Mouse (Mus musculus) hindbrain, embryonic 10.5 days (tissue): ENCODE measurements at regions not wholly inside any gene's neighbourhood (a gene's known extent, or its start where the extent isn't known, plus 50 kb on each side); places are given as distances from the start of the nearest gene placed in this dataset.
"Not testable (repeated sequence)": the region's sequence is repeated elsewhere in the genome, so short reads cannot be mapped to it uniquely, and the experiment has no call there.

Experiments used
- DNase-seq: peaks from one replicate; pipeline ENCODE4 v3.0.0-alpha.2; 2017; ENCODE audit warnings: low spot score
- H3K27ac ChIP-seq: fragments of 300-500 bp; sonication (generic); 2 replicates; pipeline ENCODE4 v1.5.1; 2016; ENCODE audit warnings: mild to moderate bottlenecking, moderate library complexity
- H3K27me3 ChIP-seq: fragments of 300-500 bp; sonication (generic); 2 replicates; pipeline ENCODE4 v1.6.1; 2016; ENCODE audit warnings: mild to moderate bottlenecking; ENCODE audit not compliant: poor library complexity, insufficient read depth, severe bottlenecking
- H3K36me3 ChIP-seq: fragments of 300-500 bp; sonication (generic); 2 replicates; pipeline ENCODE4 v1.6.1; 2016; ENCODE audit warnings: mild to moderate bottlenecking, moderate library complexity
- H3K4me1 ChIP-seq: fragments of 300-500 bp; sonication (generic); replicated peaks from 2 replicates; pipeline ENCODE4 v1.6.1; 2016; ENCODE audit warnings: mild to moderate bottlenecking
- H3K4me3 ChIP-seq: fragments of 300-500 bp; sonication (generic); 2 replicates; pipeline ENCODE4 v1.5.1; 2016; ENCODE audit warnings: mild to moderate bottlenecking, moderate library complexity
- H3K9me3 ChIP-seq: fragments of 300-500 bp; sonication (generic); 2 replicates; pipeline ENCODE4 v1.6.1; 2016; ENCODE audit warnings: mild to moderate bottlenecking, moderate library complexity
- WGBS: fragments of 180-500 bp; shearing (Covaris S2); methylation state at CpG from one replicate; pipeline ENCODE4 v1.1.7; 2016; 5-methylcytosine and 5-hydroxymethylcytosine counted together

DNA sequence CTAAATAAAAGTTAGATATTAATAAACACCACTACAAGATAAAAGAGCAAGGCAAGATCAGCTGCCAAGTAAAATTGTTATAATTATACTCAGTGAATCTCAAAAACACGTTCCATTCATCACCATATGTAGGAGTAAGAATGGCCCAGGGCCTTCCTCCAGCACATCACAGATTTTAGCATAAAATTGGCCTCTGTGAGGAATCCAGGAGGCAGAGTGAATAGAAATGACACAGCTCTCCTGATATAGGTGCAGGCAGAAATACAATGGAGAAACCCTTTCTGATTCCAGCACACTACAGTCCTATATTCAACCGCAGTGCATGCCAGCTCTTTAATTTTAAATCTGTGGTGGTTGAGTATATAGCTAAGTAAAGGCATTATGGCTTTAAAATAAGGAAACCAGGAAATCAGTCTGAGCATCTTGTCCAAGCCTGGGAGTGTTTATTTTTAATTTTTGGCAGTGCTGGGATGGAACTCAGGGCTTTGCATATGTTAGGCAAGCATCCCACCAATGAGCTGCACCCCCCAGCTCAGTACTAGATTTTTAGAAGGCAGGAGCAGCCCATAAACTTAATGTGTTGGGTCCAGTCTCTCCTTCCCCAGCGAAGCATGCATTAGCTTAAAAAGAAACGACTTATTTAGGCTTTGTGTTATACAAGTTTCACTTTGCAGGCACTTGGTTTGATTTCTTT is 158.3 kb upstream of the Ptprz1 start:
- Histone ChIP-seq H3K27ac (no peak overlapping the region), H3K9me3 (no peaks in the 10 kb centered on the region), H3K4me3 (no peak overlapping the region), H3K4me1 (peaks cover 9% of the 10 kb centered on the region; the same call in 1 of the 2 replicates), H3K36me3 (no peaks in the 10 kb centered on the region), H3K27me3 (no peaks in the 10 kb centered on the region)
- DNase-seq, result no peak
- WGBS, result 90% methylated on average over 4 of the region's 4 CpGs

DNA sequence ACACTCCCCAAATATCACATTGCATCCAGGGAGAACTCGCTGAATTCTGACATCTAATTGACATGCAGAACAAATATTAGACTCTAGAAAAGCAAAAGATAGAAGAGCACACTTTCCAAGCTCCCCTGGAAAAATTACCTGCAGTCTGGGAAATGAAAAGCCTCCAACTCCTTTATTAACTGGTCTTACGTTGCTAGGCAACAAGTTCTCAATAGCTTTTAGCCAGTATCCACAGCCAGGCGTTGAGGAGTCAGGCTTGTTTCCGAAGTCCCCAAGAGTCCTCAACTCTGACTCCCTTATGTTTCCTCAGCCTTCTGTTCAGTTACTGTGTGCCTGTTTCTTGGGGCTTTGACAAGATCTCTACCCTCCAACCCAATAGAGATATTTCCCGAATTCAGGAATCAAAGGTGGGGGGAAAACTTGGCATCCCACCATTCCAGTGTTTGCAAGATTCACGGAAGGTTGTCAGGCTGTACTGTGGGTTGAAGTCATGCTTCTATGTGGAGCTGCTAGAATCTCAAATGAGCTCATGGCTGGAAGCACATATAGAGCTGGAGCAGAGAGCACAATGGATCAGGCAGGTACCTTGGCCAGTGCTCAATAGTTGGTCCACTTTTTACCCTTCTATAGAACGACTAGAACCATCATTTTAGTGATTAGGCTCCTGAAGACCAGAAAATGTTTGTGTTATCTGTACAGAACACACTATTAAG is 159.0 kb upstream of the Ptprz1 start:
- no peaks in the 10 kb centered on the region for H3K27me3 ChIP-seq
- 62% methylated on average over 7 of the region's 7 CpGs for WGBS
- no peak overlapping the region for H3K4me3 ChIP-seq
- H3K9me3 ChIP-seq, result no peaks in the 10 kb centered on the region
- no peaks in the 10 kb centered on the region for H3K36me3 ChIP-seq
- H3K4me1 ChIP-seq, result peaks cover 9% of the 10 kb centered on the region; the same call in 1 of the 2 replicates
- H3K27ac ChIP-seq, result no peak overlapping the region
- no peak for DNase-seq

- no peaks in the 10 kb centered on the region for H3K27me3 ChIP-seq
- H3K4me3 ChIP-seq, result no peak overlapping the region
- no peaks in the 10 kb centered on the region for H3K4me1 ChIP-seq
- H3K27ac ChIP-seq, result no peak overlapping the region
- no peaks in the 10 kb centered on the region for H3K9me3 ChIP-seq
- H3K36me3 ChIP-seq, result no peaks in the 10 kb centered on the region
- no peak for DNase-seq
Measured at GRCm38 (mm10) chr6:22698187-22698586, 177.1 kb upstream of the Ptprz1 start.

DNA sequence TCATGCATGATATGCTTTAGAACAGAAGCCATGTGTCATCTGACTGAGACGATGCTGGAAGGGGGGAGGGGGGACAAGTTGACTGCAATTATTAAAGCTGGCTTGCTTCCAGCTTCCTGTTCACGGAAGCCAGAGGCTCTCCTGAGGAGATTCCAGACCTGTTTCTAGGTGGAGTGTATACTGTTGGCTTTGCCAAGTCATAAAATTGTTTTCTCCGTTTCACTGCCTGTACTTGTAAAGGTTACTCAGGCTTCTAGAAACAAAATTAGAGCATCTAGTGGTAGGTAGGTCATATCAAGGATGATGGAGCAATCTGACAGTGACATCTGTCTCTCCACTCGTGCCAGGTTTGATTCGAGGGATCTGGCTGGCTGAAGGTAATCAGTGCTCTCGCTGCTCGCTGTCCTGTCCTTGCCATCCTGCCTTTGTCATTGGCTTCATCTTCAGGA is 186.6 kb upstream of the Ptprz1 start:
- Histone ChIP-seq H3K27me3 (no peaks in the 10 kb centered on the region), H3K9me3 (no peaks in the 10 kb centered on the region), H3K36me3 (no peaks in the 10 kb centered on the region), H3K4me1 (no peaks in the 10 kb centered on the region), H3K27ac (no peak overlapping the region), H3K4me3 (no peak overlapping the region)
- 85% methylated on average over 7 of the region's 7 CpGs for WGBS
- no peak for DNase-seq

- Histone ChIP-seq H3K4me1 (peaks cover 4% of the 10 kb centered on the region; the same call in 1 of the 2 replicates), H3K27me3 (no peaks in the 10 kb centered on the region), H3K27ac (no peak overlapping the region), H3K4me3 (no peak overlapping the region), H3K9me3 (no peaks in the 10 kb centered on the region), H3K36me3 (no peaks in the 10 kb centered on the region)
- no peak for DNase-seq
- 41% methylated on average over 1 of the region's 1 CpGs for WGBS
Measured at GRCm38 (mm10) chr6:22674586-22674929, 200.7 kb upstream of the Ptprz1 start.

DNA sequence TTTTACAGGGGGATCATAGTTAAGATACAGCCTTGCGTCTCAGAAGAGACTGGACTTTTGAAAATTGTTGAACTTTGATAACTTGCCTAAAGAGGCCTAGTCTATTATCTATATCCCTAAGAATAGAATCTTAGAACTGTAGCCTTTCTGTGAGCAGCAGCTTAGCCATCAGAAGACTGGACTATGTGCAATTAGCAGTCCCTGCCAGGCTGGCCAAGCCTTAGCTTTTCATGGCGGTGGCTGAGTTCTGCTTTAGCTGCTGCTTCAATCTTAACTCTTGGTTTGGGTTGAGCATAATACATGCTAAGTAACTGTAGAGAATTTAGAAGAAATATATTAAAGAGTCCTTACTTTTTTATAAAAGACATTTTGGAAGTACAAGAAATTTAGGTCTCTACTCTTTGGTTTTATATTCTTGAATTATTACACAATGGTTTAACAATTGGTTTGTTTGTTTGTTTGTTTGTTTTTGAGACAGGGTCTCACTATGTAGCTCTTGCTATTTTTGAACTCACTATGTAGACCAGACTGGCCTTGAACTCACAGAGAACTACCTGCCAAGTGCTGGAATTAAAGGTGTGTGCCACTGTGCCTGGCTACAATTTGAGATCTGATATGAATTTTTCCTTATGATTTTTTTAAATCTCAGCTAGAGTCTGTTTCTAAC is 201.2 kb upstream of the Ptprz1 start:
- 85% methylated on average over 2 of the region's 2 CpGs for WGBS
- H3K27ac ChIP-seq, result no peak overlapping the region
- DNase-seq, result no peak

DNA sequence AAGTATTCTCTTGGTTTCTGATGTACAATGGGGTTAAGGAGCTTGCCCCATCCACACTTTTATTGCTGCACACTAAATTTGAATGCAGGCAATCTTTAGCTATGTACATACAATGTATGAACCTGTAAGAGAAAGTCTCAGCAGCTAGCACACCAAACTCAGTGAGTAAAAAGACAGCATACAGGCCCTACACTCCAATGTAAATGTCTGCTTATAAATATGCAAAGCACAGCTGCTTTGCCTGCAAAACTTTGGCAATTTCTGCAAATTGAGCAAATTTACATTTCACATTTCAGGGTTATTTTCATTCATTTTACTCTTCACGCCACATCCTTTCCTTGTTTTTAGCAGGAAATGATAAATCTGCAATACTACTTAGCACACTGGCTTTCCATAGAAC is 203.8 kb upstream of the Ptprz1 start:
- Histone ChIP-seq H3K27ac (no peak overlapping the region), H3K4me3 (no peak overlapping the region), H3K9me3 (no peaks in the 10 kb centered on the region), H3K36me3 (no peaks in the 10 kb centered on the region), H3K27me3 (no peaks in the 10 kb centered on the region), H3K4me1 (peaks cover 4% of the 10 kb centered on the region; the same call in 1 of the 2 replicates)
- no peak for DNase-seq
- 89% methylated on average over 1 of the region's 1 CpGs for WGBS

More for the DNA sequence above, 201.2 kb upstream of the Ptprz1 start:
- H3K4me3 ChIP-seq, result no peak overlapping the region
- H3K36me3 ChIP-seq, result no peaks in the 10 kb centered on the region
- H3K27me3 ChIP-seq, result no peaks in the 10 kb centered on the region
- H3K9me3 ChIP-seq, result no peaks in the 10 kb centered on the region
- H3K4me1 ChIP-seq, result peaks cover 4% of the 10 kb centered on the region; the same call in 1 of the 2 replicates

DNA sequence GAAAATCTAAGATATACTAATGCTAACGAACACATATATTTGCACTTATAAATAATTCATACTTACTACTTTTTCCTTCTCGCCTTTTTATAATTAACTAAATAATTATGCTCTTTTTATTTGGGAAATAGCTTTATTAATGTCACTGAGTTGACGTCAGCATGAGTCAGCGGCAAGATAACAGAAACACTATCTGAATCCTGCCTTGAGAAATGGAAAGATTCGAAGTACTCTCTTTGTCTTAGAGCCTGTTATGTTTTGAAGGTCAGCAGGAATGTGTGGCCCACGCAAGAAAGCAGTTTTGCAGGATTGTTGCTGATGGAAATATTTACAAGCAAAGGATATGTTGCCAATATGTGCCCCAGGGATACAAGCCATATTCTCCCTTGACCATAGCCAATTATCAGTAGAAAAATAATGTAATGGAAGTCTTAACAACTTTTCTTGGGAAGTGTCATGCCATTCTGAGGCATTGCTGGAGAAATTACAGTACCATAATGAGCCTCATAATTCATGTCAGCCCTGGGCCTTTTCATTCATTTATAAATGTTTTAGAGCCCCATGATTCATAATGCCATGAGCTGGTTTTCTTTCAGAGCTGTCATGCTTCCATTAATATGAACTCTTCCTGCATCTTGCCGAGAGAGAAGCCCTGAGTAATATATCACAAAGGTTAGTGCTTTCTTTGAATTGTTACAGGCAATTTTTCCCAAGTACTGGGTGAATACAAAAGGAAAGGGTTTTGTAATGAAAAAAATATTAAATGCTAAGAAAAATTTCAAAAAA is 206.9 kb upstream of the Ptprz1 start:
- no peak overlapping the region for H3K27ac ChIP-seq
- no peaks in the 10 kb centered on the region for H3K27me3 ChIP-seq
- H3K9me3 ChIP-seq, result no peaks in the 10 kb centered on the region
- H3K4me3 ChIP-seq, result no peak overlapping the region
- no peaks in the 10 kb centered on the region for H3K4me1 ChIP-seq
- WGBS, result 90% methylated on average over 7 of the region's 7 CpGs
- DNase-seq, result no peak
- H3K36me3 ChIP-seq, result no peaks in the 10 kb centered on the region

DNA sequence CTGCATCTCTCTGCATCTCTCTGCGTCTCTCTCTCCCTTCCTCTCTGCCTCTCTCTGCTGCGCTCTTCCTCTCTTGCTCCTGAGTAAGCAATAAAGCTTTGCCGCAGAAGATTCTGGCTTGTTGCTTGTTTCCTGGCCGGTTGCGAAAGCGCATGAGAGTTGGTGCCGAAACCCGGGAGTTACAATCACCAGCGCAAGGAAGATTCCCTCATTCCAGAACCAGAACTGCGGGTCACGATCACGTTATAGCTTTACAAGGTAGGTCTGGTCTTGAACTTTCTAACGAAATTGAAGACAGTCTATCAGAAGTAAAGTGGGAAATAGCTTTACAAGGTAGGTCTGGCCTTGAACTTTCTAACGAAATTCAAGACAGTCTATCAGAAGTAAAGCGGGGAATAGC is 217.9 kb upstream of the Ptprz1 start:
- H3K36me3 ChIP-seq, H3K4me1 ChIP-seq, H3K4me3 ChIP-seq, H3K27me3 ChIP-seq, DNase-seq, H3K27ac ChIP-seq, H3K9me3 ChIP-seq: not testable (repeated sequence)
- WGBS, result 94% methylated on average over 15 of the region's 15 CpGs

DNA sequence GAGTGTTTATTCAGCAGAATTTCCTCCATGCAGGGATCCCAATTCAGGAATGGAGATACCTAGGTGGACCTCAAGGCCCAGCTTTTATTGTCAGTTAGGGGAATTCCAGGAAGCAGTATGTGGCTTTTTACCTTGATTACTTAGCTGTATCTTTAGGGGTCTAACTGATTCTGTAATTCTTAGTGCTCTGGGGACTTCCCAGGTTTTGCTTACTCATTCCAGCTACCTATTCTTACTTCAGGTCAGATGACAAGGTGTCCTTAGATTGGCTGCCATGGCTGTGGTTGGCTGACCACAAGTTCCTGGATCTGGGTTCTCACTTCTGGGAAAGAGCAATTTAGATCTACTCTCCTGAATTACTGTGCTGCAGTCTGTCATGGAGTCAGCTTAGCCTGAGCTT is 235.2 kb upstream of the Ptprz1 start:
- H3K4me1 ChIP-seq, result no peaks in the 10 kb centered on the region
- H3K9me3 ChIP-seq, result no peaks in the 10 kb centered on the region
- no peaks in the 10 kb centered on the region for H3K36me3 ChIP-seq
- no peaks in the 10 kb centered on the region for H3K27me3 ChIP-seq
- H3K27ac ChIP-seq, result no peak overlapping the region
- no peak for DNase-seq
- H3K4me3 ChIP-seq, result no peak overlapping the region

DNA sequence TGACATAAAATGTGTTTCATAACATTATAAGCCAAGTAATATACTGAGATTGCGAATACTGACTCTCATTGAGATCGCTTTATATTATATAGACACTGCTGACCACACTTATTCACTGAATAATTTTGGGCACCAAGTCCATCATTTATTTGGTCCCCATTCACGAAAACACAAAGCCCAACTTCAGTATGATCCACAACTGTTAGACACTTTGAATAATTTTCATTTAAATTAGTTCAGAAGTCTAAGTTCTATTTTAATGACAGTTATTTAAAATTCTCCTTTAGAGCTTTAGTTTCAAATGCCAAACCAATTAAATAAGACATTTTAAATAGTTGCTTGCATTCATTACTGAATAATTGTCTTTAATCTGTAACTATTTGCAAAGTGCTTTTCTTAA is 240.2 kb upstream of the Ptprz1 start:
- H3K4me1 ChIP-seq, result no peaks in the 10 kb centered on the region
- H3K27me3 ChIP-seq, result no peaks in the 10 kb centered on the region
- H3K36me3 ChIP-seq, result no peaks in the 10 kb centered on the region
- H3K9me3 ChIP-seq, result no peaks in the 10 kb centered on the region
- no peak for DNase-seq
- H3K27ac ChIP-seq, result no peak overlapping the region
- 93% methylated on average over 3 of the region's 3 CpGs for WGBS
- no peak overlapping the region for H3K4me3 ChIP-seq

GRCm38 (mm10) chr6:22634740-22635139 is 240.6 kb upstream of the Ptprz1 start:
- Histone ChIP-seq H3K27ac (no peak overlapping the region), H3K4me3 (no peak overlapping the region), H3K4me1 (no peaks in the 10 kb centered on the region), H3K9me3 (no peaks in the 10 kb centered on the region), H3K36me3 (no peaks in the 10 kb centered on the region), H3K27me3 (no peaks in the 10 kb centered on the region)
- WGBS, result 83% methylated on average over 5 of the region's 5 CpGs
- DNase-seq, result no peak

GRCm38 (mm10) chr6:22591592-22591991 is 235.5 kb upstream of the Fam3c start:
- no peak for DNase-seq
- Histone ChIP-seq H3K4me3 (no peak overlapping the region), H3K9me3 (no peaks in the 10 kb centered on the region), H3K27me3 (no peaks in the 10 kb centered on the region), H3K36me3 (no peaks in the 10 kb centered on the region), H3K27ac (no peak overlapping the region), H3K4me1 (no peaks in the 10 kb centered on the region)
- WGBS, result 80% methylated on average over 5 of the region's 5 CpGs
